Comparison of ENCODE assay signal across 13 mouse cellular contexts in genomic region chr10:112009511-112009910, GRCm38 (mm10). TPM values are rescaled to one million over a fixed set of nuclear protein-coding genes. Genes with fewer than 3 reads are reported as not detected.
"Had no signal": no experiment of that assay in that cellular context is flagged by ENCODE, and none has a peak within 500 bp of the region (broad histone marks: within the 10 kb centered on the region; RNA-seq: fewer than 3 reads in every experiment).

No protein-coding gene starts in this region.

RNA-seq across cellular contexts. Expression of gene Glipr1l1, which starts 50.5 kb away (rescaled TPM):
- total RNA-seq: neutrophil, adult 5-6 weeks had no signal
- polyA plus RNA-seq: neural tube, embryonic 13.5 days; neural tube, embryonic 14.5 days; neural tube, embryonic 15.5 days; small intestine, adult 2 months; spleen, adult 2 months; stomach, embryonic 14.5 days; stomach, embryonic 15.5 days; stomach, embryonic 16.5 days; stomach, postnatal 0 days; thymus, adult 2 months; thymus, postnatal 0 days; urinary bladder, adult 2 months had no signal
